Mouse (Mus musculus) MEL (cell line): ENCODE measurements around the gene Tspan9.

Experiments
- CTCF ChIP-seq, 3 experiments: IDR thresholded peaks in 2 of 3; conservative IDR thresholded peaks in 1 of 3; 2 replicates each; pipeline ENCODE4 v1.5.1; 2011 to 2012; ENCODE audit warnings: low read length in 3 of 3, low read depth in 2 of 3, mild to moderate bottlenecking in 2 of 3, improper control_type of control experiment in 1 of 3, inconsistent platforms in 1 of 3, mixed read lengths in 1 of 3, moderate library complexity in 1 of 3; ENCODE audit not compliant: control insufficient read depth in 1 of 3, insufficient read depth in 1 of 3, poor library complexity in 1 of 3, severe bottlenecking in 1 of 3
- E2F4 ChIP-seq: IDR thresholded peaks from 2 replicates; pipeline ENCODE4 v1.6.1; 2011; ENCODE audit warnings: low read depth, low read length, improper control_type of control experiment, borderline replicate concordance
- MAFK ChIP-seq: IDR thresholded peaks from 2 replicates; pipeline ENCODE4 v1.6.1; 2011; ENCODE audit warnings: low read depth, mild to moderate bottlenecking, low read length, improper control_type of control experiment, borderline replicate concordance
- MEF2A ChIP-seq: IDR thresholded peaks from 2 replicates; pipeline ENCODE4 v1.6.1; 2014; ENCODE audit warnings: low read depth, mild to moderate bottlenecking, inconsistent platforms, low read length, improper control_type of control experiment; ENCODE audit not compliant: poor library complexity, insufficient replicate concordance, severe bottlenecking; ENCODE audit errors: extremely low read depth
- MYB ChIP-seq: IDR thresholded peaks from 2 replicates; pipeline ENCODE4 v1.6.1; 2011; ENCODE audit warnings: mild to moderate bottlenecking, low read depth, low read length, improper control_type of control experiment
- POLR2A ChIP-seq, 2 experiments: IDR thresholded peaks; 2 replicates each; pipeline ENCODE4 v1.6.1; 2011 to 2012; ENCODE audit warnings: low read length in 2 of 2, mild to moderate bottlenecking in 2 of 2, control low read depth in 1 of 2, improper control_type of control experiment in 1 of 2, low read depth in 1 of 2, moderate library complexity in 1 of 2; ENCODE audit not compliant: control insufficient read depth in 1 of 2, insufficient read depth in 1 of 2, poor library complexity in 1 of 2
- POLR2AphosphoS2 ChIP-seq: IDR thresholded peaks from 2 replicates; pipeline ENCODE4 v1.6.1; 2011; ENCODE audit warnings: low read length, improper control_type of control experiment
- USF1 ChIP-seq: IDR thresholded peaks from 2 replicates; pipeline ENCODE4 v1.6.1; 2014; ENCODE audit warnings: low read depth, mild to moderate bottlenecking, inconsistent platforms, low read length, improper control_type of control experiment, moderate library complexity
- ZMIZ1 ChIP-seq: IDR thresholded peaks from 2 replicates; pipeline ENCODE4 v1.6.1; 2012; ENCODE audit warnings: low read depth, mild to moderate bottlenecking, inconsistent platforms, low read length, improper control_type of control experiment, moderate library complexity

GRCm38 (mm10) chr6:128031096-128031495 is 112.3 kb downstream of the Tspan9 start:
- TF ChIP-seq MAFK (no peak), CTCF (IDR thresholded peaks at IDR 0.05 in 2 of 3, conservative IDR thresholded peaks at IDR 0.05 in 1 of 3; ENCODE audit: control insufficient read depth in 1 of 3, insufficient read depth in 1 of 3, low read depth in 2 of 3, low read length in 3 of 3, poor library complexity in 1 of 3, severe bottlenecking in 1 of 3) (no peak), POLR2AphosphoS2 (no peak), USF1 (no peak), ZMIZ1 (no peak), POLR2A (IDR thresholded peaks at IDR 0.05; ENCODE audit: control insufficient read depth in 1 of 2, insufficient read depth in 1 of 2, low read depth in 1 of 2, low read length in 2 of 2, poor library complexity in 1 of 2) (no peak), MEF2A (no peak), MYB (no peak), E2F4 (no peak)
